Mouse (Mus musculus) cerebellum, adult 11-12 months (tissue): ENCODE results near the gene Gm21985.

Experiments
- DNase-seq: peaks from one replicate; pipeline ENCODE4 v3.0.0; 2022

Gm21985 gene

GRCm38 (mm10) chr2:112332051-112332898 is 66.2 kb downstream of the Gm21985 start:
- DNase-seq = no peak

DNA sequence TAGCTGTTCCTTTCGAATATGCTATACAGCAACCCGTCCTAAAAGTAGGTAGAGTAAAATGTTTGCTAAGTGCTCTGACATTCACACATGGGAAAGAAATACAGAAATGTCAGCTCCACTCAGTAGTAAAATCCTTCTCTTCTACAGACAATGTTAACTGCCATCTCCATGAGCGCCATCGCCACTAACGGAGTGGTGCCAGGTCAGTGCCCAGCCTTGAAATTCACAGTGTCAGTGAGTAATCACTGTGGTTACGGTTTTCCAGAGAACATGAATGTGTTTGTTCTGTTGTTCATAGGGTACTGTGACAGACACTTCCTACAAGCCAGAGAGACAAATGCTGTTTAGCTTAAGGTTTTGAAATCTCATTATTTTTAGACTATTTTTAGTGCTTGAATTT is 71.1 kb downstream of the Gm21985 start:
- no peak for DNase-seq

DNA sequence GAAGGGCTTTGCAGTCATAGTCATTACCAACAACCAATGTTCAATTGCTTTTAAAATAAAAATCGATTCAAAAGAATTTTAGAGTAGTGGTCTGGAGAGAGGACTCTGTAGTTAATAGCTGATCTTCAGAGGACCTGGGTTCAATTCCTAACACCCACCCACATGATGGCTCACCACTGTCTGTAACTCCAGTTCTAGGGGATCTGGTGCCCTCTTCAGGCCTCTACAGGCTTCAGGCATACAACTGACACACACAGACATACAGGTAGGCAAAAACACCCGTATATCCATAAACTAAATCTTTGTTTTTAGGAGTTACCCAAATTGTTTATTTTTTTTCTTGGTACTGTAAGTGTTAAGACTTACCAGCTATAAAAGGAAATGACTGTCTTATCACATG is 73.6 kb downstream of the Gm21985 start:
- DNase-seq = no peak

GRCm38 (mm10) chr2:112341117-112341516 is 75.0 kb downstream of the Gm21985 start:
- DNase-seq = no peak

DNA sequence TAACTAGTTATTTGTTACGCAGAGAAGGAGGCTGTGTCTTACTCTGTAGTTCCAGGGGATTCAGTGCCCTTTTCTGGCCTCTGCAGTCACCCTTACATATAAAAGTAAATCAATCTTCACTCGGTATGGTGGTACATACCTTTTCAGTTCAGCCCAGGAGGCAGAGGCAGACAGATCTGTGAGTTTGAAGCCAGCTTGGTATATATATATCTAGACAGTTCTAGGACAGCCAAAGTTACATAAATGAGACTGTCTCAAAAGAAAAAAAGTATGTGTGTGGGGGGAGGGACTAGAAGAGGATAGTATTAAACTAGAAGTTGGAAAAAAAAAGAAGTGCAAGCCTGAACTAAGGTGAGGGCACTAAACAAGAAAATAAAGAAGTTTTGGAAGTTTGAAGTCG is 82.1 kb downstream of the Gm21985 start:
- no peak for DNase-seq

DNA sequence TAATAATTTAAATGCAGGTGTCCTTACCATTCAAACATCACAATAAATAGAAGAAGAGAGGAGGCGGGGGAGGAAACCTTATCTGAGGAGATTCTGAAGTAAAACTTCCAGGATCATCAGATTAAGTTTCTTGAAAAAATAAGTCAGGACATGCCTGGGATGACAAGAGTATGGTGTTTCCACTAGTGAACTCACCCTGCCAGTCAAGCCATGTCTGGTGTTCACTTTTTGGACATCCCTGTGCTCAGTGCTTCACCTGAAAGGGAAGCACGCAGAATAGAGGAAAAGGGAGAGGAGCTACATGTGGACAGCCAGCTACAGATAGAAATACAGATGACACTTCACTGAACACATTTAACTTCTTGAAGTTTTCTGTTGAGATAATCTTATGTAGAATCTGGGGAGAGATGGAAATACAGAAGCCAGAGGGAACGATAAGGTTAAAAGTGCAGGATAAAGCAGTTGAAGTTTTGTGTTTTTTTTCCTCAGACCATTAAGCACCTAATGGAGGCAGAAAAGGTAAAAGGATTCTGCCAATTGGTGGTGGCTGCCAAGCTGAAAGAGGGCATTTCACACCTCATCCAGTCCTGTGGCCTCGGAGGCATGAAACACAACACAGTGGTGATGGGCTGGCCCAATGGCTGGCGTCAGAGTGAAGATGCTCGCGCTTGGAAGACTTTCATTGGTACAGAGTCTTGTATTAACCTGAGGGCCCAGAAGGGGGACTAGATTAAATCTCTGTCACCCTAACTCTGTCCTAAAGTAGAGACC is 87.8 kb downstream of the Gm21985 start:
- no peak for DNase-seq

DNA sequence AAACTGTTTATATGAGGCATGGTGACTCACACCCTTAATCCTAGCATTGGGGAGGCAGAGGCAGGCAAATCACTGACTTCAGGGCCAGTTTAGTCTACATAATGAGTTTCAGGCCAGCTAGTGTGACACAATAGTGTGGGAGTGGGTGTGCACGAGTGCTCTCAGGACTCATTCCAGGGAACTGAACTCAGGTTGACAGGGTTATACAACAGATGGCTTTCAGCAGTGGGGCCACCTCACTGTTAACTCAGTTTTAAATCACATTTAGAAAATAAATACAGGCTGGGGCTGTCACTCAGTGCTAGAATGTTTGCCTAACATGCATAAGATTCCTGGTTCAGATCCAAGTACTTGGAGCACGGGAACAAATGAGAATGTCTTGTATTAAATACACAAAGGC is 93.5 kb downstream of the Gm21985 start:
- DNase-seq = no peak

GRCm38 (mm10) chr2:112360012-112360780 is 94.1 kb downstream of the Gm21985 start:
- no peak for DNase-seq

GRCm38 (mm10) chr2:112360781-112361169 is 94.7 kb downstream of the Gm21985 start:
- DNase-seq = no peak

- DNase-seq = peak; percentile 14
Measured at GRCm38 (mm10) chr2:112367222-112367621, 101.1 kb downstream of the Gm21985 start.

- peak; percentile 89 for DNase-seq
Measured at GRCm38 (mm10) chr2:112367726-112368673, 101.9 kb downstream of the Gm21985 start, which contains the start of gene Emc4. Emc4 (minus strand) TSS chr2:112368027.

DNA sequence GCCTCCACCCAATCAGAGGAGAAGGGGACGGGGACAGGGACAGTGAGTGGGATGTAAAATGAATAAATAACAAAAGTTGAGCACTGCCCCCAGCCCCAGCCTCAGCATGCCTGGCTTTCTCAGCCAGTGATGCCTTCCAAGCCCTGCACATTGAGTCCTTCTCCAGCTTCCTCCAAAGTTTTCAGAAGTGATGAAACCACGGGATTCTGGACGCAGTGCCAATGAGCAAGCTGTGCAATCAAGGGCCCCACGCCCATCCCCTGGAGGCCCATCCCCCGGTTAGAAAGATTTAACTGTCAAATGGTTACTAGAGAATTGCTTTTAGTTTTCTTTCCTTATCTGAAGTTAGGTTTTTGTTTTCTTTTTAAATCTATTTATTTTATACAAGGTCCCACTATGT is 103.8 kb downstream of the Gm21985 start:
- DNase-seq = peak; percentile 14

GRCm38 (mm10) chr2:112373141-112373540 is 107.0 kb downstream of the Gm21985 start:
- no peak for DNase-seq

GRCm38 (mm10) chr2:112374610-112375009 is 108.5 kb downstream of the Gm21985 start:
- DNase-seq = no peak

GRCm38 (mm10) chr2:112378973-112379898 is 113.1 kb downstream of the Gm21985 start, which contains the start of gene Katnbl1:
Katnbl1 (plus strand) TSS chr2:112379211.
- peak; percentile 90 for DNase-seq

DNA sequence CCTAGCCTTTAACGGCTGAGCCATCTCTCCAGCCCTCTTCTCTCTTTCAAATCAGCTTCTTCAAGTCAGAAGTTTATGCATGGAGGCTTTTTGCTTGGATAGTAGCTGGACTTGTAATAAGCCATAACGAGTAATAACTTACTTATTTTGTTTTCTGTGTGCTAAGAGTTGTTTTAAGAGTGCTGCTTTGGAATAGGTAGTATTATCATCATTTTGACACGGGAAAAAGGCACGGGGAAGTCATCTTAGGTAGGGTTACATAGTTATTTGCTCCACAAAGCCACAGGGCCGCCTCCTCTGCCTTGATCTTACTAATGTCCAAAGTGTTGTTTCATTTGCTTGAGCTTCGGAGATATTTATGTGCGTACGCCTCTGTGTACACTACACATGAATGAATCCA is 114.0 kb downstream of the Gm21985 start:
- DNase-seq = no peak

GRCm38 (mm10) chr2:112381219-112381618 is 115.1 kb downstream of the Gm21985 start:
- DNase-seq = no peak

DNA sequence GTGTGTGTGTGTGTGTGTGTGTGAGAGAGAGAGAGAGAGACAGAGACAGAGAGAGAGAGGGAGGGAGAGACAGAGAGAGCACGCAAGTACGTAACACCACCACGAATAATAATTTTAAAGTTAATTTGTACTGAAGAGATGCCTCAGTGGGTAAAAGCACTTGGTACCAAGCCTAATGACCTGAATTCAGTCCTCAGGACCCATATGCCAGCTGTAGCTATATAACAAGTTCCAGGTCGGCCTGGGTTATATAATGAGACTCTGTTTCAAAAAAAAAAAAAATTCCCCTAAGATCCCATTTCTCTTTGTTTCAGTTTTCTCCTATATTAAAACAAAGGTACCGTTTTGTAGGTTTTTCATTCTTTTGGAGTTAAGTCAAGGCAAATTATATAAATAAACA is 124.7 kb downstream of the Gm21985 start:
- DNase-seq = no peak

DNA sequence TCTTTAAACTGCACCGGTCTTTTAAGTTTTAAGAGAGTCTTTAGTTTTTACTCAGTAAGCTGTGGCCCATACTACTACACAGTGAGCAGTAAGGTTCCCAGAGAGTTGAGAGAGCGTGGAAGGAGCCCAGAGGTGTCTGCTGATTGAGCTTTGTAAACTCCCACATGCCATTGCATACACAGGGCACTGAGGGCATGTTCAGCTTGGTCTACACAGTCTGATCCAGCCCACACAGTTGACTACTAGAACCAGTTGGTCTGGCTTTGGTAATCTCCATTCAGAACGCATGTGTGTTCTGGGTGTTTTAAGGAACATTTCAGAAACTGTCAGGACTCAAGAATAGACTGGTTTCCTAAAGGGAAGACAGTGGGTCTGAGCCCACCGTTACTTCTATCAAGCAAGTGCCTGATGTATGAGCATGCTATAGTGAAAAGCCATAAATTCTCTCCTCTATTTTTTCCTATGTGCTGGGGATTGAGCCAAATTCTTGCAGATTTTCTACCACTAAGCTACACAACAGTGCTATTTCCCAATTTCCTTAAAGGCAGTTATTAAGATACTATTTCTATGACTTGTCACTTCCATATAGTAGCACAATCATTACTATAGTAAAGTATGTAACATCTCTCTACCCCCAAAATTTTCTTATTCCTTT is 125.4 kb downstream of the Gm21985 start:
- DNase-seq = no peak

- no peak for DNase-seq
Measured at GRCm38 (mm10) chr2:112392689-112393088, 126.6 kb downstream of the Gm21985 start.
